Mouse (Mus musculus): ENCODE results near the gene Fam172a. TPM values are rescaled to one million over a fixed set of nuclear protein-coding genes. Genes with fewer than 3 reads are reported as not detected.

The Fam172a gene
- polyA plus RNA-seq, 1 experiment from 2014 or later, result 49.0 TPM

DNA sequence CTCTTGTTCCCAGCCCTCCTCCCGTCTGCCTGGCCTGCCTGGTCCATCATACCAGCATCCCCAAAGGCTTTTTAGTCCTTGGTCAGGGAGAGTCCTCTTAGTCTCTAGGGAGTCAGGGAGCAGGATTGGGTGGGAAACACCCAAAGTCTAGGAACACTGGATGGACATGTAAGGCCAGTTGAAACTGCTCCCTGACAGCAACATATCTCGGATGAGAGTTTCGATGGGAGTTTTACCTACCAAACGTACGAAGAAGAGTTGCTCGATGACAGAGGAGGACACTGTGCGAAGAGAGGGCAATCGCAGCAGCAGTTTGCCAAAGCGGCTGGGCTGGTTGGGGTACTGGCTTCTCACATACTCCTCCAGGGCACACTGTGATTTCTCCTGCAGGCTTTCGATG is 487.8 kb downstream of the Fam172a start:
- H3K27ac ChIP-seq (ENCODE audit: low read depth, low read length), result peak overlapping the region; percentile 79; the same call in 1 of the 2 replicates
- peak overlapping the region; percentile 73 for H3K4me2 ChIP-seq (ENCODE audit: low read depth, low read length, severe bottlenecking)
- peaks cover 2% of the 10 kb centered on the region; the same call in 1 of the 2 replicates for H3K36me3 ChIP-seq (ENCODE audit: control insufficient read depth, insufficient read depth, low read length)
- ATAC-seq (replicated peaks; ENCODE audit: low FRiP score) (no peak), DNase-seq (ENCODE audit: low spot score) (peak; percentile 54)
- H3K4me1 ChIP-seq (replicated peaks; ENCODE audit: control insufficient read depth, insufficient read depth, low read length), result peaks cover 14% of the 10 kb centered on the region
- peak overlapping the region; percentile 70 for H3K9ac ChIP-seq (ENCODE audit: low read length)
- WGBS, result 23% methylated on average over 10 of the region's 10 CpGs
- H3K4me3 ChIP-seq (ENCODE audit: low read depth, low read length), result peak overlapping the region; percentile 89
- H3K27me3 ChIP-seq (ENCODE audit: control insufficient read depth, insufficient read depth, low read length), result peaks cover 50% of the 10 kb centered on the region
- H3K9me3 ChIP-seq (ENCODE audit: control insufficient read depth, low read length), result no peaks in the 10 kb centered on the region

DNA sequence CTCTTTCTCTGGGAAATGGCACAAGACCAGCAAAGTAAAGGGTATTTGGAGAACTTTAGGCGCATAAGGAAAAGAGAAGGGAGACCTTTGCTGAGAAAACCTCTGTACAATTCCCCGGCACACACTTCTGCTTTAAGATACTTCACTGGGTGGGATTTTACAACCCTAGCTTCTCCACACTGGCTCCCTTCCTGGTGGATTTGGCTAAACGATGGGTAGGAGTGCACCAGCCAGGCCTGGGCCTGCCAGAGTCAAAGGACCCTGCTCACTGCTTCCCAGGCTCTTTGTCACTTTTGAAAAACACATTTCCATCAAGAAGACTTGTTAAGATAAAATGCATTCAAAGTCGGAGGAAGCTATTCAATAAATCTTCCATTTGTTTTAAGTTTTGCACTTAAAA is 491.4 kb downstream of the Fam172a start:
- WGBS, result 9% methylated on average over 4 of the region's 4 CpGs
- Histone ChIP-seq H3K9me3 (ENCODE audit: control insufficient read depth, low read length) (no peaks in the 10 kb centered on the region), H3K4me1 (replicated peaks; ENCODE audit: control insufficient read depth, insufficient read depth, low read length) (peaks cover 7% of the 10 kb centered on the region), H3K27ac (ENCODE audit: low read depth, low read length) (peak overlapping the region; percentile 91), H3K9ac (ENCODE audit: low read length) (peak overlapping the region; percentile 97), H3K4me3 (ENCODE audit: low read depth, low read length) (peak overlapping the region; percentile 89), H3K36me3 (ENCODE audit: control insufficient read depth, insufficient read depth, low read length) (no peaks in the 10 kb centered on the region; the same call in 1 of the 2 replicates), H3K27me3 (ENCODE audit: control insufficient read depth, insufficient read depth, low read length) (peaks cover 33% of the 10 kb centered on the region), H3K4me2 (ENCODE audit: low read depth, low read length, severe bottlenecking) (peak overlapping the region; percentile 73)
- DNase-seq (ENCODE audit: low spot score) (no peak), ATAC-seq (replicated peaks; ENCODE audit: low FRiP score) (no peak)

DNA sequence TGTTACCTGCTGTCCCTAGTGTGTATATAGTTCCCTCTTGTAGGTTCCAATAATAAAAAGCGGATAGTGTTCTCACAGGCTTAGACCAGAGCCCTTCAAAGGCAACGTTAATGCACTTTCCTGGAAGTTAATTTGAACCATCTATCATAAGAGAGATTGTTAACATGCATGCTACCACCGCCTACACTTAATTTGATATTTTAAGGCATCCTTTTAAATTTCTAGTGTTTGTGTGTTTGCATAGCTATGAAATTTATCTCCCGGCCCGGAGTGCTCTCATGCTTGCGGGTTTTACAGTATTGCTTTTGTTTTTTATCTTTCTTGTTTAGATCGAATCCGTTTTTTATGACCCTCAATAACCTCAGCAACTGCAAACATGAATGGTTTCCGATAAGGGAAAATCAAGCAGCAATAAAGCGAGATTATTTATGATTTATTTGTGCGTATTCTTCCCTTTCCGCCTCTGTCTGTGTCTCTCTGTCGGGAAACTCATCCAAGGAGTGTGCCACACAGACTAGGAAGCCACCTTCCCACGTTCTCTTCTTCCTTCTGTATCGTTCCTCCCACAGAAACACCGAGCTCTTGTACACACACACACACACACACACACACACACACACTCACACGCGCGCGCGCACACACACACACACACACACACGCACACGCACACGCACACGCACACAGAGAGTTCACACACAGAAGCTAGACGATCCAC is 492.5 kb downstream of the Fam172a start:
- H3K4me2 ChIP-seq (ENCODE audit: low read depth, low read length, severe bottlenecking), result peak overlapping the region; percentile 73
- ATAC-seq (replicated peaks; ENCODE audit: low FRiP score) (no peak), DNase-seq (ENCODE audit: low spot score) (no peak)
- H3K27ac ChIP-seq (ENCODE audit: low read depth, low read length), result peak overlapping the region; percentile 91
- H3K4me3 ChIP-seq (ENCODE audit: low read depth, low read length), result peak overlapping the region; percentile 89
- WGBS, result 4% methylated on average over 22 of the region's 26 CpGs
- H3K27me3 ChIP-seq (ENCODE audit: control insufficient read depth, insufficient read depth, low read length), result peaks cover 29% of the 10 kb centered on the region
- H3K9me3 ChIP-seq (ENCODE audit: control insufficient read depth, low read length), result no peaks in the 10 kb centered on the region
- peaks cover 3% of the 10 kb centered on the region; the same call in 1 of the 2 replicates for H3K4me1 ChIP-seq (replicated peaks; ENCODE audit: control insufficient read depth, insufficient read depth, low read length)
- H3K36me3 ChIP-seq (ENCODE audit: control insufficient read depth, insufficient read depth, low read length), result no peaks in the 10 kb centered on the region; the same call in 1 of the 2 replicates
- H3K9ac ChIP-seq (ENCODE audit: low read length), result peak overlapping the region; percentile 97

DNA sequence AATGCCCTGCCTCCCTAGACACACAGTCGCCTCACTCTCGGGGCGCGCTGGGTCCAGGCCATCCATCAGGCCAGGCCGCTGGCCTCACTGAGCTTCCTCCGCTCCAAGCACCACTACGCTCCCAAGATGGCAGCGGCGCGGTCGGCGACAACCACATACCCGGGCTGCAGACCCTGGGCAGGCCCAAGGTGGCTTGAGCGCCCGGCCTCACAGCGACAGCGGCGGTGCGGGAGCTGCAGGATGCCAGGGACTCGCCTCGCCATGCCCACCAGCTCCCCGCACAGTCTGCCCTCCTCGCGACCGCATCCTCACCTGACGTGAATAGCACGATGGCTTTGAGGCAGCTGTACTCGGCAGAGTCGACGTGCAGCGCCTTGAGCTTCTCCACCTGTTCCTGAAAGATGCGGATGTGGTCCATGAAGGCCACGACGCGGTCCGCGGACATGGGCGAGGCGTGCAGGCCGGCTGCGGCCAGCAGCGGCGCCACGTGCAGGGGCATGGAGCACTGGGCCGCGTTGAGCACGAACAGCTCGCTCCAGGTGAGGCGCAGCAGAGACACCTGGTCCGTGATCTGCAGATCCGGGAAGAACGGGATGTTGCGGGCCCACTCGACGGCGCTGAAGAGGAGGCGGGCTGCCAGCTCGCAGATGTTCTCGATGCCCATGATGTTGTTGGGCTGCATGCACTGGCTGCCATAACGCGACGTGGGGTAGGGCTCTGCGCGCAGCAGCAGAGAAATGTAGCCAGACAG is 493.2 kb downstream of the Fam172a start:
- no peaks in the 10 kb centered on the region; the same call in 1 of the 2 replicates for H3K4me1 ChIP-seq (replicated peaks; ENCODE audit: control insufficient read depth, insufficient read depth, low read length)
- H3K27me3 ChIP-seq (ENCODE audit: control insufficient read depth, insufficient read depth, low read length), result peaks cover 23% of the 10 kb centered on the region
- H3K4me2 ChIP-seq (ENCODE audit: low read depth, low read length, severe bottlenecking), result peak overlapping the region; percentile 73
- peak overlapping the region; percentile 91 for H3K27ac ChIP-seq (ENCODE audit: low read depth, low read length)
- no peaks in the 10 kb centered on the region for H3K9me3 ChIP-seq (ENCODE audit: control insufficient read depth, low read length)
- peak; percentile 77 for DNase-seq (ENCODE audit: low spot score)
- peak overlapping the region; percentile 97 for H3K9ac ChIP-seq (ENCODE audit: low read length)
- no peaks in the 10 kb centered on the region; the same call in 1 of the 2 replicates for H3K36me3 ChIP-seq (ENCODE audit: control insufficient read depth, insufficient read depth, low read length)
- peak; percentile 3; the same call in 1 of the 2 replicates for ATAC-seq (replicated peaks; ENCODE audit: low FRiP score)
- H3K4me3 ChIP-seq (ENCODE audit: low read depth, low read length), result peak overlapping the region; percentile 89
- 2% methylated on average over 64 of the region's 64 CpGs for WGBS

DNA sequence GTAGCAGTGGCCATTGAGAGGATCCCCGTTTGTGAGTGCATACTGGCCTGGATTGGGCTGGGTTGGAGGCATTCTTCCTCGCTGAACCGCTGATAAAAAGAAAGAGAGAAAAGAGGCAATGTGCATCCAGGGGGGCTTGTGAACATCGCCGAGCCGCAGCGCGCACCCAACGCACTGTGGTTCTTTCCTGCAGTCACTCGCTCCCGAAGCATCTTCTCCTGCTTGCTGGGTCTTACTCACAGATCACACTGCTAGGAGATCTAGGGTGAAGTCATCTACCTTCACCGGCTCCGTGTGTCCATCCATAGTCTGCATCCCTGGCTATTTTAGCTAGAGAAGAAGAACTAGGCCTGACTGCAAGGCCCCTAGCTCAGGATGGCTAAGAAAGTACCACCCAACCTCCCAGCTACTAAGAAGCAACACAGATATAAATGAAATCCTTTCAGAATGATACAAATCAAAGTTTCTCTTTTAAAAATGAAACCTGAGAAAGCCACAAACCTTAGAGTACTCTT is 493.8 kb downstream of the Fam172a start:
- Histone ChIP-seq H3K4me2 (ENCODE audit: low read depth, low read length, severe bottlenecking) (peak overlapping the region; percentile 73), H3K27ac (ENCODE audit: low read depth, low read length) (peak overlapping the region; percentile 91), H3K9ac (ENCODE audit: low read length) (peak overlapping the region; percentile 97), H3K36me3 (ENCODE audit: control insufficient read depth, insufficient read depth, low read length) (no peaks in the 10 kb centered on the region; the same call in 1 of the 2 replicates), H3K9me3 (ENCODE audit: control insufficient read depth, low read length) (no peaks in the 10 kb centered on the region), H3K4me3 (ENCODE audit: low read depth, low read length) (peak overlapping the region; percentile 89), H3K4me1 (replicated peaks; ENCODE audit: control insufficient read depth, insufficient read depth, low read length) (no peaks in the 10 kb centered on the region), H3K27me3 (ENCODE audit: control insufficient read depth, insufficient read depth, low read length) (peaks cover 20% of the 10 kb centered on the region)
- ATAC-seq (replicated peaks; ENCODE audit: low FRiP score) (no peak), DNase-seq (ENCODE audit: low spot score) (peak; percentile 71)
- 3% methylated on average over 13 of the region's 13 CpGs for WGBS

DNA sequence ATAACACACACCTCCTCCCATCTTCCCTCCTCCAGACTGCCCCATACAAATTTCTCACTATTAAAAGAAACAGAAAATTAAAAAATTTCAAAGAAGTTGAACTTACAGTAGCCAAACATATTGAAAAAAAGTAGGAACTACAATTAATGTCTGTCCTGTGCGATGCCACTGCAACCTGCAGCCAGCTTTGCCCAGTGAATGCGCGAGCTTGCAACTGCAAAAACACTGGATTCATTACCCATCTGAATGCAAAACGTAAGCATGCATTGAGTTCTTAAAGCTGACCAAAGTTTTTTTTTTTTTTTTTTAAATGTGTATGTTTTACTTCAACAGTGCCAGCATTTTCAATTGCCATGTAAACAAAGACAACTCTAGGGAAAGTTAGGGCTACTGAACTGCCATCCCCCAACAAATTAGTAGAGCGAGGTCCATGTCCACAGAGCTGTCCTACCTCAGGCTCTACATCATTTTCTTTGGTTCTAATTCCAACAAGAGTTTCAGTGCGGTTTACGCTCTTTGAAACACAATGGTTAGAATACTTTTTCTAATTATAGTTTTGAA is 494.5 kb downstream of the Fam172a start:
- WGBS, result 1% methylated on average over 7 of the region's 7 CpGs
- Histone ChIP-seq H3K9ac (ENCODE audit: low read length) (peak overlapping the region; percentile 97), H3K4me1 (replicated peaks; ENCODE audit: control insufficient read depth, insufficient read depth, low read length) (no peaks in the 10 kb centered on the region), H3K4me3 (ENCODE audit: low read depth, low read length) (peak overlapping the region; percentile 89), H3K27me3 (ENCODE audit: control insufficient read depth, insufficient read depth, low read length) (peaks cover 17% of the 10 kb centered on the region), H3K36me3 (ENCODE audit: control insufficient read depth, insufficient read depth, low read length) (no peaks in the 10 kb centered on the region; the same call in 1 of the 2 replicates), H3K27ac (ENCODE audit: low read depth, low read length) (peak overlapping the region; percentile 91), H3K9me3 (ENCODE audit: control insufficient read depth, low read length) (no peaks in the 10 kb centered on the region), H3K4me2 (ENCODE audit: low read depth, low read length, severe bottlenecking) (peak overlapping the region; percentile 73)
- ATAC-seq (replicated peaks; ENCODE audit: low FRiP score), result no peak
- no peak for DNase-seq (ENCODE audit: low spot score)

DNA sequence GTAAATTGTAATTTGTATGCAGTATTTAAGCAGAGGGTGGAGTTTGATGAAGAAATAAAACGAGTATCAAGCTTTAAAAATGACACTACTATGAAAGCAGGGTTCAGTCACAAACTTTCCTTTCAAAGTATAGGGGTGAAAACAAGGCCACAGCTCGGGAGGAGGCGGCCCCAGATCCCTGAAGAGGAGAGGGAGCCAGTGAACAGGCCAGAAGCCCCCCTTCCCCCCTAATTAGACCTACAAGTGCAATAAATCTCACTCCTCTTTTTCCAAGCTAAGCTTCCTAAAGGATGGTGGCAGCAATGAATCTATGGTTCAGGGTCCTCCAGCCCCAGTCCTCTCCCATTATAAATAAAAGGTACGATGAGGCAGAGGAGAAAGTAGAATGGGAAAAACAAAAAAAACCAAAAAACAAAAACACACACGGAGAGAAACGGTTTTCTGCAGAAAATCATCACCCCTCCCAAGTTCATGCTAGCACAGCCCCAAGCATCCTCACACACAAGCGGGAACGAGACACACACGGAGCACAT is 495.5 kb downstream of the Fam172a start:
- H3K4me3 ChIP-seq (ENCODE audit: low read depth, low read length), result peak overlapping the region; percentile 89
- peaks cover 10% of the 10 kb centered on the region for H3K27me3 ChIP-seq (ENCODE audit: control insufficient read depth, insufficient read depth, low read length)
- peak overlapping the region; percentile 100 for H3K27ac ChIP-seq (ENCODE audit: low read depth, low read length)
- no peaks in the 10 kb centered on the region for H3K9me3 ChIP-seq (ENCODE audit: control insufficient read depth, low read length)
- H3K36me3 ChIP-seq (ENCODE audit: control insufficient read depth, insufficient read depth, low read length), result no peaks in the 10 kb centered on the region; the same call in 1 of the 2 replicates
- H3K4me1 ChIP-seq (replicated peaks; ENCODE audit: control insufficient read depth, insufficient read depth, low read length), result no peaks in the 10 kb centered on the region
- WGBS, result under 1% methylated on average over 9 of the region's 9 CpGs
- no peak for ATAC-seq (replicated peaks; ENCODE audit: low FRiP score)
- H3K4me2 ChIP-seq (ENCODE audit: low read depth, low read length, severe bottlenecking), result peak overlapping the region; percentile 58
- DNase-seq (ENCODE audit: low spot score), result peak; percentile 61
- peak overlapping the region; percentile 100 for H3K9ac ChIP-seq (ENCODE audit: low read length)

DNA sequence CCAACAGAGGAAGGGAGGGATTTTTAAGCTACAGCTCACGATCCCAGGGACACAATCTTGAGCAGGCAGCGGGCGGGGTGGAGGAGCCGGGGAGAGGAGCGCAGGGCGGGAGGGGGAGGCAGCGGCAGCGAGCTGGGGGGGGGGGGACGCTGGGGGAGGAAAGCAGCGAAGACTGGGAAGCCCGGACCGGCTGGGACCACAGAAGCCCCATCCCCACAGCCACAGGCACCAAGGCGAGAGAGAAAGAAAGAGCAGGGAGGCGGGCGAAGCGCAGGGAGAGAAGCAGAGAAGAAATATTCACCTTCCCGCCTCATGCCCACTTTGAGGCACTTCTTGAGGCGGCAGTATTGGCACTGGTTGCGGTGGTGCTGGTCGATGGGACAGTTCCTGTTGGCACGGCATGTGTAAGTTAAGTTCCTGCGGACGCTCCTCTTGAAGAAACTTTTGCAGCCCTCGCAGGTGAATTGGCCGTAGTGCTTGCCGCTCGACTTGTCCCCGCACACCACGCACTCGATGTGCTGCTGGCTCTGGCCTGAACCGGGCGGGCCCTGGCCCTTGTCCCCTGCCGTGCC is 496.1 kb downstream of the Fam172a start:
- H3K36me3 ChIP-seq (ENCODE audit: control insufficient read depth, insufficient read depth, low read length), result no peaks in the 10 kb centered on the region; the same call in 1 of the 2 replicates
- H3K27ac ChIP-seq (ENCODE audit: low read depth, low read length), result peak overlapping the region; percentile 100
- 0% methylated on average over 32 of the region's 33 CpGs for WGBS
- ATAC-seq (replicated peaks; ENCODE audit: low FRiP score) (peak; percentile 6; the same call in 1 of the 2 replicates), DNase-seq (ENCODE audit: low spot score) (peak; percentile 80)
- H3K4me3 ChIP-seq (ENCODE audit: low read depth, low read length), result peak overlapping the region; percentile 89
- peaks cover 10% of the 10 kb centered on the region for H3K27me3 ChIP-seq (ENCODE audit: control insufficient read depth, insufficient read depth, low read length)
- no peaks in the 10 kb centered on the region for H3K9me3 ChIP-seq (ENCODE audit: control insufficient read depth, low read length)
- no peaks in the 10 kb centered on the region for H3K4me1 ChIP-seq (replicated peaks; ENCODE audit: control insufficient read depth, insufficient read depth, low read length)
- H3K4me2 ChIP-seq (ENCODE audit: low read depth, low read length, severe bottlenecking), result peak overlapping the region; percentile 58
- peak overlapping the region; percentile 100 for H3K9ac ChIP-seq (ENCODE audit: low read length)
